Mouse (Mus musculus) cortical plate, adult 2 months (tissue): ENCODE results near the gene Kcnk5.

Experiments
- CTCF ChIP-seq: fragments of 200-500 bp; IDR thresholded peaks from 2 replicates; pipeline ENCODE4 v1.5.1; 2011; ENCODE audit warnings: mild to moderate bottlenecking, control low read depth, low read length; ENCODE audit not compliant: insufficient read depth; ENCODE audit errors: extremely low read depth
- POLR2A ChIP-seq: fragments of 200-500 bp; IDR thresholded peaks from 2 replicates; pipeline ENCODE4 v1.6.1; 2011; ENCODE audit warnings: mild to moderate bottlenecking, low read length, control low read depth; ENCODE audit not compliant: insufficient read depth; ENCODE audit errors: extremely low read depth

DNA sequence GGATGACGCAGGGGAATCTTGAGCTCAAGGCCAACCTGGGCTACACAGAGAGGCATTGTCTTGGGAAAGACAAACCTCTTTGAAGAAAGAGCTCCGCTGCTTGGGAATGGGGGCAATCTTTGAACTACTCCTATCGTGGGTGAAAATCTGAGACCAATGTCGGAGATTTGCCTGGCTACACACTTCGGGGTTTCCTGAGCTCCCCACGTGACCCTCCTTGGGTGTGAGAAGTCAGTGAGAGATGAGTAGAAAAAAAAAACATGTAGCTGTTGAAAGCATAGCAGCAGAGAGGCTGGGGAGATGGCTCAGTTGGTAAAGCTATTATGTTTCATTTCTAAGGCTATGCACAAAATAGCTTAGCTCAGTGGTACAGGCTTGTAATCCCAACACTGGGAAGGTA is 66.7 kb downstream of the Kcnk5 start:
- TF ChIP-seq CTCF (no peak), POLR2A (no peak)
